Mouse (Mus musculus) cerebellum, adult 18-20 months (tissue): ENCODE measurements around the gene Zfp65.
"Not testable (repeated sequence)": the region's sequence is repeated elsewhere in the genome, so short reads cannot be mapped to it uniquely, and the experiment has no call there.

Experiments used
- DNase-seq, 2 experiments: peaks; one replicate each; pipeline ENCODE4 v3.0.0; 2021

The Zfp65 gene

GRCm38 (mm10) chr13:67728641-67729318 is at the start of gene Zfp65:
Gene Zfp65 (minus strand): TSS chr13:67729173.
- DNase-seq: peak; percentile 61 to 64

GRCm38 (mm10) chr13:67763031-67763768 is 34.2 kb upstream of the Zfp65 start:
- DNase-seq: no peak

GRCm38 (mm10) chr13:67759966-67760365 is 31.0 kb upstream of the Zfp65 start:
- no peak for DNase-seq

GRCm38 (mm10) chr13:67755761-67756160 is 26.8 kb upstream of the Zfp65 start:
- no peak for DNase-seq

- peak; percentile 67 to 72 for DNase-seq
These were observed 25.6 kb upstream of the Zfp65 start, which contains the start of gene Zfp85 for GRCm38 (mm10) chr13:67754333-67755306. Gene Zfp85 (minus strand): TSS chr13:67755228.

- DNase-seq: no peak
These were observed 14.9 kb upstream of the Zfp65 start for GRCm38 (mm10) chr13:67743896-67744295.

- no peak for DNase-seq
These were observed 14.0 kb upstream of the Zfp65 start for GRCm38 (mm10) chr13:67742941-67743340.

- not testable (repeated sequence) for DNase-seq
These were observed 5.4 kb upstream of the Zfp65 start for GRCm38 (mm10) chr13:67734391-67734790.

GRCm38 (mm10) chr13:67729441-67729840 is 468 bp upstream of the Zfp65 start:
- peak in 1 of 2 experiments; percentile 32 for DNase-seq

GRCm38 (mm10) chr13:67728106-67728505 is 867 bp downstream of the Zfp65 start:
- no peak for DNase-seq

GRCm38 (mm10) chr13:67725331-67725730 is 3.6 kb downstream of the Zfp65 start:
- DNase-seq: peak; percentile 19 to 29

GRCm38 (mm10) chr13:67723848-67724479 is 5.0 kb downstream of the Zfp65 start:
- DNase-seq: peak; percentile 89 to 92

GRCm38 (mm10) chr13:67686971-67687370 is 42.0 kb downstream of the Zfp65 start, which contains the start of gene Zfp738:
Gene Zfp738 (minus strand): TSS chr13:67687071.
- no peak for DNase-seq

- DNase-seq: peak in 1 of 2 experiments; percentile 4
These were observed 45.1 kb downstream of the Zfp65 start for GRCm38 (mm10) chr13:67683841-67684240.

- peak; percentile 85 to 92 for DNase-seq
These were observed 45.8 kb downstream of the Zfp65 start for GRCm38 (mm10) chr13:67682959-67683735.

- no peak for DNase-seq
These were observed 54.1 kb downstream of the Zfp65 start for GRCm38 (mm10) chr13:67674902-67675301.
